Mouse (Mus musculus): ENCODE results near the gene Dpysl4.

Dpysl4 gene

DNA sequence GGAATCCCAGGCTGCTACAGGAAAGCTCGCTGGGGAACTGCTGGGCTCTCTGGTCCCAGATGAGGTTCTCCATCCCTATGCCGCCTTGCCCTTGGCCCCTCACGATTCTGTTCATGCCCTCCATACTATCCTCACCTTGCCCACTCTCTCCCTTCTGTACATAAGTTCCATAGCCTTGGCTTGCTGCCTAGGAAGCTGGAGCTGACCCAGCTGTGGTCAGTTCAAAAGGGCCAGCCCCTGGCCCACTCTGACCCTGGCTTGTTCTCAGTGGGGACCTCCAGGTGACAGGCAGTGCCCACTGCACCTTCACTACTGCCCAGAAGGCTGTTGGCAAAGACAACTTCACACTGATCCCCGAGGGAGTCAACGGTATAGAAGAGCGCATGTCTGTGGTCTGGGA is 10.6 kb downstream of the Dpysl4 start:
- DNase-seq (ENCODE audit: inconsistent ontology term), result no peak

DNA sequence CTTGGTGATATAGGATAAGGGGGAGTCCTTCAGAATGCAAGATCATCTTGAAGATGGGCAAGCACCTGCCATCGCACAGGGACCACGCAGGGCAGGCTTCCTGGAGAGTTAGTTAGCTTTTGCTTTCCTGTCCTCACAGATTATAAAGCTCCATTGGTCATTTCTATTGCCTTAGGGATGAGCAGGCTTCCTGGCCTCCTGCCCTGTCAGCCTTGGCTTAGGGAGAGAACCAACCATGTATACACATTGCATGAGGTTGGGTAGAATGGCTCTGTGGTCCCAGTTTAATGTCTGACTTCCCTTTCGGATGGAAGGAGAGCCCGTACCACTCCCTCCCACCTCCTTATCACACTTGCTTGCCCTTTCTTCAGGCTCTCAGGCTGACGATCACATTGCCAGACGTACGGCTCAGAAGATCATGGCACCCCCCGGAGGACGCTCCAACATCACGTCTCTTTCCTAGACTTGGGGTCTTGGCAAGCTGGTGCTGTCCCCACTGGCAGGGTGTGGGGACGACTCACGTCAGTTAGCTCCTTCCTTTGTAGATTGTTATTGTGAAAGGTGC is 14.8 kb downstream of the Dpysl4 start:
- no peak for DNase-seq (ENCODE audit: inconsistent ontology term)

DNA sequence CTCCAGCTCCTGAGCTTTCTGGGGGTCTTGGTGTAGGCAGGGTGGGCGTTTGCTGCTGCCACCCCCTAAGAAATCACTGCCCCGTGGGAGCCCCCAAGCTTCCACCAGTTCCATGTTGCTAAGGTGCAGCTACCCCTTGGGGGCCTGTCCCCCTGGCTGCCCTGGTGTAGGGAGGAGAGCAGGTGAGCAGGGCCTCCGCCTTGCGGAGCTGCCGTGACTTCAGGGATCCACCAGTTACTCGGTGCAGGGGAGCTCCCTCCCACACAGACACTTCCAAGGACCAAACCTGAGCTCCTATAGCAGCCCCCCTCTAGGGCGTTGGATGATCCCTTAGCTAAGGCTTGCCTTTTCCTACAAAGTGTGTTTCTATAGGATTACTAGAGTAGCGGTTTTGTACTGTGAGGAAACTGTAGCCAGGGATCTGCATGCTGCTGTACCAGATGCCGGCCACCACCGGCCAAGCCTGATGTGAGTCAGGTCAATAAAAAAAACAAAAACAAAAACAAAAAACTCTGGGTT is 15.5 kb downstream of the Dpysl4 start:
- no peak for DNase-seq (ENCODE audit: inconsistent ontology term)

DNA sequence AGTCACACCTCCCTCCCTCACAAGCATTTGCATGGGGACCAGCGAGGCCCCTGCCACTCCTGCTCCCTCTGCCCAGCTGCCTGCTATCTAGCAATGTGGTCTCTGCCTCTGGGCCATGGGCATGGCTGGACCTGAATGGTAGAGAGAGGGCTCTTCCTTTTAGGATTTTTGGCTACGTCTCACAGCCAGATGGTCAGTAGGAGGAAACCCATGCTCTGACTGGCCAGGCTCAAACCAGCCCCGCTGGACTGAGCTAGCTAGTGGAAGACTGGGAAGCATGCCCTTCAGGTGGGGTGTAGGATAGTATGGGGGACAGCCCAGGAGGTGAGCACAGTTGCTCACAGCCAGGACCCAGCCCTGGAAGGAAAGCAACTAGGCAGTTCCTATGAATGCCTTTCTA is 16.0 kb downstream of the Dpysl4 start:
- DNase-seq (ENCODE audit: inconsistent ontology term), result no peak

DNA sequence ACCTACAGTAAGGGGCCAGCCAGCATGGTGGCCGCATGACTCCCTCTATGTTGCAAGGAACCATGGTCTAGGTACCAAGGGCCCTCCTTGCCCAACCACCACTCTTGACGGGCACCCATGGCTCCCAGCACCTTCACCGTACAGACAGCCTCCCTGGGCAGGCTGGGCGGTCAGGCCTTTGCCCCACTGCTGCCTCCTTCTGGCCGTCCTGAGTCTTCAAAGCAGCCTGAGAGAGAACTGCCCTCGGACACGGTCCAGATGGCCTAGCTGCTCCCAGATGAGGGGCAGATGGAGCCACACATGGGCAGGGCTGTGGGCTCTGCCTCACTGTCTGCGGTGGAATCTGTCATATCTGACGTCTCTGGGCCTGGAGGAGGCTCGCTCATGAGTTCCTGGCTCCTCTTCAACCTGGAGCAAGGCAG is 18.2 kb downstream of the Dpysl4 start:
- no peak for DNase-seq (ENCODE audit: inconsistent ontology term)

DNA sequence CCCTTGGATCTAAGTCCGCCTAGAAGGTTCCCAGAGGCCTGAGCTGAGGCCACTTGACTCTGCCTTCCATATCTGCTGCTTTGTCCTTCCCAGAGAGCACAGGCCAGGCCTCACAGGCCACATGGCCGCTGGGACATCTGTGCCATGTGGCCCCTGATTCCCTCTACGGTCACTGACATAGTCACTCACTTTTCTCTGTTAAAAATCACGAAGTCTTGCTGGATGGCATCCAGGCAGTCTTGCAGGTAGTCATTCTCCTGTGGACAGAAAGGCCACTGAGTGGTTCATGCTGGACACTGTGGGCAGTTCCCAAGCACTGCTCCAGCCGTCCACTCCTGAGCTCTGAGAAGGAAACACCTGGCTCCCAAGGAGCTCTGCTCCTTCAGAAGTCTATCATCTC is 19.3 kb downstream of the Dpysl4 start:
- no peak for DNase-seq (ENCODE audit: inconsistent ontology term)

DNA sequence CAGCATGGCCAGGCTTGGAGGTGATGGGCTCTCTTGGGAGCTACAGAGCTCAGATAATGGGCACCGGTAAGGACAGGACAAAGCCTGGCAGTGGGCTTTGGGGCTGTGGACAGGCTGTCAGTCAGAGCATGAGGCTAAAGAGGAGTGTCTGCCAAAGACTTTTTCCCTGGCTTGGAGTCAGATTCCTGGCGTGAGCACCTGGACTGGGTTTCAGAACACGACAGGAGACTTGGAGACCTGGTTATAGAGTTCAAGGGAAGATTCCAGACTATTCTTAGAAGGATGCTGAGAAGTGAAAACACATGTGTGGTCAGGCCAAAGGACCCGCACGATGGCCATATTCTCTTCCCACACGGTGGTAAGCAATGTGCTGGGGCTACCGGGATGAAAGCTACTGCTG is 19.9 kb downstream of the Dpysl4 start:
- no peak for DNase-seq (ENCODE audit: inconsistent ontology term)

DNA sequence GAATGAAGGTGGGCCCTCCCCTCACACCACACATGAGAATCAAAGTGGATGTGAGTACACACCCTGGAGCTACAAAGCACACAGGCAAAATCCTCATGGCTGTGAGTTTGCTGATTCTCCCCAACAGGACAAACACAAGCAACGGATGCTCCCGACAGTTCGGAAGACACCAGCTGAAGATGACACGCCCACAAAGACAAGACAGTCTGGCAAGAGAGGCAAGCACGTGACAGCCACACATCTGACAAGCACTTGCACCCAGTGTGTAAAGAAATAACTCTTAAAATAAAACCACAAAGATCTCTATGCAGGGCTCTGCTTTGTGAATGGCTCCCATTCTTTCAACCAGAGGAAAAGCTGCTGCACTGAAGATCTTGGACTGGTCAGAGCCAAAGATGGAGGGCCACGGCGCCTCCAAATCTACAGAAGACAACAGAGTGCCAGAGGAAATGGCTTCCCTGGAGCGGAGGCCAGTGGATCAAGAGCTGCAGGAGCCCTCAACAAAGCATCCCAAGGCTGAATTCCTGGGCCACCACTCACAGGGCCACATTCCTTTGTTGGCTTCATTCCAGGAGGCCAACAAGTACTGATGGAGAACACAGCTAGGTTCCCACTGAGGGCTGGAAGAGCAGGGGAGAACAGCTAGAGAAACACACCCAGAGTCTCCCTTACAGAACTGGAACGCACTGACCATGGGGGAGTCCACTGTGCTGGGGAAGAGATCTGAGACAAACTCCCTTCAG is 22.3 kb downstream of the Dpysl4 start:
- peak; percentile 72 for DNase-seq (ENCODE audit: inconsistent ontology term)

DNA sequence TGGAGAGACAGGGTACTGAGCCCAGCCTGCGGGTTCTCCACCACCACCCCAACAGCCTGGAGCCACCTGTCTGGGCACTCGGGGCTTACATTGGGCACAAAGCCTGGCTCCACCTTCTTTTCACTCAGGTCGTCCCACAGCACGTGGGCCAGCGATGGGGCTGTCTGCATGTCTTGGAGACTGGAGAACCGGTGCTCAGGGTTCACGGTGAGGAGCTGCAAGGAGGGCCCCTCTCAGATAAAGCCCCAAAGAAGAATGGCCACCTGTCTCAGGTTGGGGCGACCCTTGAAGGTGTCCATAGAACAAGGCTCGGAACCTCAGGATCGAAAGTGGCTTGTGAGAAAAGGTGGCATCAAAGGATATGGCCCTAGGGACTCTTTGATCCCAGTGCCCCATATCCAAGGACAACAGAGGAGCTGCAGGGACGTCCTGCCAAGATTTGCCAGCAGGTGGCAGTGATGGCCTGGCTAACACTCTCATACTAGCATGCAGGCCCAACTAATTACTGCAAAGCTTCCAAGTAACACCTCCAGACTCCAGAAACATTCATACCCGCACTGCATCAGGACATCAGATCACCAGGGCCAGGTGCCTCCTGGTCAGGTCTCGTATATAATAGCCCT is 33.5 kb downstream of the Dpysl4 start:
- DNase-seq (ENCODE audit: inconsistent ontology term), result peak; percentile 57

DNA sequence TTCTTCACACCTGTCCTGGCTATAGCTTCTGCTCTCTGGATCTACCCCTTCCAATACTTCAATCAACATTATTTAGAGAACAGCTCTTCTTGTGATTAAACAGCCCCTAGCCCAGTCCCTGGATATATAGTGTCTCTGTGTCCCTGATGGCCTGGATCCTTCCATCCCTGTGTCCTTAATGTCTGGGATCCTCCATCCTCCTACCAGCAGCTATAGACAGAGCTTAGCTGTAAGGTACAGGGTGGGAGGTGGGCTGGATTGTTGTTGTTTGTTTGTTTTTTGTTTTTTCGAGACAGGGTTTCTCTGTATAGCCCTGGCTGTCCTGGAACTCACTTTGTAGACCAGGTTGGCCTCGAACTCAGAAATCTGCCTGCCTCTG is 34.0 kb downstream of the Dpysl4 start:
- no peak for DNase-seq (ENCODE audit: inconsistent ontology term)

DNA sequence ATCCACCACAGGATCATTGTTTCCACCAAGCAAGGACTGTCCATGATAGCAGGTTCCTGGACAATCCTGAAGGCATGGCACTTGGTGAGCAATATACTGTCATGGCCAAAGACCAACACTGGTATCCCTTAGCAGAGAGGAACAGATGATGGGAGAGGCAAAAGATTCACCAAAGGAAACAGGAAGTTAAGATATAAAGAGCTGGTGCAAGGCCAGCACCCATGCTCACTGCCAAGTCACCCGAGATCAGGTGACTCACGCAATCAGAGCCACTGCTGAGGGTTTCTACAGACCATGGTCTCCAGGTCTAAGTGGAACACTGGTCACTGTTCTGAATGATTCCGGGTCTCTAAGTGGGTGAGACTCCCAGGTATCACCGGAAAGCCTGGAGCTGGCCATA is 40.1 kb downstream of the Dpysl4 start:
- no peak for DNase-seq (ENCODE audit: inconsistent ontology term)

DNA sequence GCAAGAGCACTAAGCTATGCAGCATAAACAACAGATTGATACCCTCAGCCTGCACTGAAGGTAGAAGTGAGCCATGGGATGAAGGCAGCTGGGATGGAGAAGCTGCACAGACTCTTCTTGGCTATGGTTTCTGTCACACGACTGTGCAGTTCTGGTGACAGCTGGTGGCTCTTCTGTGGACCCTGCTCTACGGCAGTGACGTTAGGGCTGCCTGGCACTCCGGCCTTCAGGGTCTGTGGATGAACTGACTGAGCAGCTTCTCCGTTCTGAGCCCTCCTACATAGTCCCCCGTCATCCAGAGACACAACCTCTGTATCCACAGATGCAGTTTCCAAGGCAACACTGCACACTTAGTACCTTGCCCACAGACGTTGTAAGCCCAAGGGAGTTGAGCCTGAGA is 40.7 kb downstream of the Dpysl4 start:
- no peak for DNase-seq (ENCODE audit: inconsistent ontology term)

DNA sequence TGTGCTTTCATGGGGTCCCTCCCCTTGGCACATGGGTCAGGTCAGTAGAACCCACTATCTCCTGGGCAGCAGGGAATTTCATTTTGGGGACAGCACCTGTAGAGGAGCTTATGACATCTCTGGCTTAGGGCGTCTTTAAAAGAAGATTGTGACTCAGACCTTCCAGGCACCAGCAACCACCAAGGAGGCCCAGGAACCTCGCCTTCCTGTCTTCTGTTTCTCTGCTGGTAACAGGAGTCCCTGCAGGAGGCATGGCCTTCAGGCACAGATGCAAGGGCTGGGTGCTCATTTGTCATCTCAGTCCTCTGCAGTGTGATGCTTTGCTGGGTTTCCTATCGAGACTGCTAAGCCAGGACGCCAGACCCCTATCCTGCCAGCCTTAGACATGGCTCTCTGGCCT is 43.2 kb downstream of the Dpysl4 start:
- no peak for DNase-seq (ENCODE audit: inconsistent ontology term)

DNA sequence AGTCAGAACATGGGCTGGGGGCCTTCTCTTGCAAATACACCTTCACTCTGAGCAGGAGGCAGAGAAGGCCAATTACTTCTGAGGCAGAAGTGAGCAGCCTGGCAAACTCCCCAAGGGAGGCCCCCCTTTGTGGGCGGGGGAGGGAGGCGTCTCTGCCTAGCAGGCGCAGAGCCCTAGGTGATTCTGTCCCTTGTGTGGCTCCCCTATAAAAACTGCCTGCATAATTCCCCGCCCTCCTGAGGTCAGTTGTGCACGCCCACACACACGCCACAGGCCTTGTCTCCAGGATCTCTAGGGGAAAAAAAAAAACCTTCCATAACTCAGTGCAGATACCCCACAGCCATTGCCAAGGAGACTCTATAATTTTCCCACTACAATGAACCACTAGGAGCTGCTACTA is 44.6 kb downstream of the Dpysl4 start:
- no peak for DNase-seq (ENCODE audit: inconsistent ontology term)

DNA sequence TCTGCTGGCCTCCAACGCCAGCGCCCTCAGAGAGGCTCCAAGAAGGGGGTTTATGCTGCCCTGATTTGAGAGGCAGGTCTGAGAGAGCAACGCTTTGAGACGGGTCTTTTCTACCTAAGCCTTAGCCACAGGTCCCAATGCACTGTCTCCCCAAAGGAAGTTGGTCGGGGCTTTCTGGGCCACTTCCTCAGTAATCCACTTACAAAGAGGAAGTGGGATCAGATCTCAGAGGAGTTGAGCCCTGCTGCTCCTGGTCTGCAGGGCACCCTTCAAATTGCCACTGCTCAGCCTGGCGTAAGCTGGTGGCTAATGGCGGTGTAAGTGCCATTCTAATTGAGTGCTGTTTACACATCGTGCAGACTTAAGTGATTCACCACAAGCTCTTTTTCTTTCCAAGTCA is 45.7 kb downstream of the Dpysl4 start:
- DNase-seq (ENCODE audit: inconsistent ontology term), result no peak

DNA sequence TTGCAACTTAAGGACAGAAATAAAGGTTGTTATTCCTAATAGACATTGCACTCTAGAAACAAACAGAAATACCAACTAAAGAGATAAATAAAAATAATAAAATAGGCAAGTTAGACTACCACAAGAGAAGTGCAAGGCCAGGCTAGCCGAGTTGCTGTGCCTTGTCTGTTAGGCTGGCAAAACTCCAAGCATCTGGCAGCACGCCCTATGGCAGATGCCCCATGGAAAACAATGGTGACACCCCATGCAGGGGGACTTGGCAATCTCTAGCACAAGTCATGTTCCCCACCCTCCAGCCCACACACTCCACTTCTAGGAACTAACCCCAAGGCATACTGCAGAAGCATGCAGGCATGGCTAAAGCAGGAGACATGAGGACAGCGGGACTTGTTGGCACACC is 47.6 kb downstream of the Dpysl4 start:
- peak; percentile 43 for DNase-seq (ENCODE audit: inconsistent ontology term)

DNA sequence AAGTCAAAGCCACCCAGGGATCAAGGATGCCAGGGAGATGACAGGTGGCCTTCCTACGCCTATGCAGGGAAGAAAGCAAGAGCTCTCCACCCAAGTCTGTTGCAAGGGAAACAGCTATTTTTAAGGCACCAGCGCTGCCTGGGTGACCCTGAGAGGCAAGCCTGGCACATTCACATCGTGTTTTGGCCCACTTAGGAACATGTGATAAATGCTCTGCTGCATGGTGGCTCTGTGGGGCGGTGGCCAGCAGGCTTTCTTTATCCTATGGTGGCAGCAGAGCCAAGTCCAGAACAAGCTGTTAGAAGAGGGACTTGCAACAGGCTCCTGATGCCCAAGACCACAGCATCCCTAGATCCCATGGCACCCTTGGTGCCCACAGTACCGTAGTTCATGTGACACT is 49.4 kb downstream of the Dpysl4 start:
- no peak for DNase-seq (ENCODE audit: inconsistent ontology term)

DNA sequence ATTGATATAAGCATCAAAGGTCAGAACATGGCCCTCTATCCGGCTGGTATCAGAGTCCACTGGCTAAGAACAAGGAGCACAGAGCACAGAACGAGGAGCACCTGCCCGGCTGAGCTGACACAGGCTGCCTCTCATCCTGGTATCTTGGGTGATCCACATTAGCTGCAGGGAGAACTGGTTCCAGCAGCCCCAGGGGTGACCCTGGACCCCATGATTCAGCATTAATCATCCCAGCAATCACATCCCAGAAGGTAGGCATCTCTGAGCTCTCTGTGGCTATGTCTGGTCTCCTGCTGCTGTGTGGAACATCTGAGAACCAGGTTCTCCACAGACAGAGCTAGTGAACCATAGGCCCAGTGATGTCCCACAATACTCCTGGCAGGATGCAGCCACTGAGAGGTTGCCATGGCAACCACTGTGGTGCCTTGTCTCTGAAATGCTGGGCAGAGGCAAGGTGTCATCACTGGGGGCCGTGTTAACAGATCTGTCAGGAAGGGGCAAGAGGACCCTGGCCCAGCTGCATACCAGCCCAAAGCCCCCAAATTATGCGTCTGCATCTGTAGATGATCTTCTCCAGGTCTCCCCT is 51.2 kb downstream of the Dpysl4 start:
- no peak for DNase-seq (ENCODE audit: inconsistent ontology term)

DNA sequence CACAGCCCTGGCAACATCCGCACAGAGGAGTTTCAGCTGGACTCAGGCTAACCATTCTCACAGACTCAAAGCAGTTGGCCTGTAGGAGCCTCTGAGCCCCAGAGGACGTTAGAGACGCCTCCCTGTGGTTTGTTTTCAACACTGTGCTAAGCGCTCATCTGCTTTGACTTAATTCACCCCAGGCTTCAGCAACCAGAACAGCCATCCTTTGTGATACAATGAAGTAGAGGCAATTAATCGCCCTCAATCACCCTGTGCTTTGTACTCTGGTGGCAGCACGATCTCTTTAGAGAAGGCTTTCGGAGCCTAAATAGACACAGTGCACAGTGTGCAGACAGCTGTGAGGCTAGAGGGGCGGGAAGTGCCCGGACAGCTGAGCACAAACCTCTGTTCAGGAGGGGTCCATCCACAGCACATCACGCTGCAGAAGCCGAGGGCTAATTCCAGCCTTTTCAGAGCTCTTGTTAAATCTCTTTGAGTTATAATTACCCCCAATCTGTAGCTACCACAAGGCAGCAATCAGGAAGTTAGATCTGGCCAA is 54.2 kb downstream of the Dpysl4 start:
- peak; percentile 46 for DNase-seq (ENCODE audit: inconsistent ontology term)

DNA sequence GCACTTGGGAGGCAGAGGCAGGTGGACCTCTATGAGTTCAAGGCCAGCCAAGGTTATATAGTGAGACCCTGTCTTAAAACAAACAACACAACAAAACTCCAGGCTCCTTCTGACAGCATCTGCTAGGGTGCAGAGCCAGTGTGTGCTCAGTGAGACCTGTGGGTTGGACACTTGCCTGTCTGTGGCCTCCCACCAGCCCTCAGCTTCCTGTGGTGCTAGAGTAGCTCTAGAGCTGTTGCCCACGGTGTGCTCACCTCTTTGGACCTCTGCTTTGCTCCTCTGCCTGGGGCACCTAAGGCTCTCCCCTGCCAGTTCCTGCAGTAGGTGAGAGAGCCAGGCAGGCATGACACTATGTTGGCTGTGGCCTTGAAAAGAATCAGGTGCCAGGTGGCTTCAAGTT is 58.0 kb downstream of the Dpysl4 start:
- DNase-seq (ENCODE audit: inconsistent ontology term), result no peak

DNA sequence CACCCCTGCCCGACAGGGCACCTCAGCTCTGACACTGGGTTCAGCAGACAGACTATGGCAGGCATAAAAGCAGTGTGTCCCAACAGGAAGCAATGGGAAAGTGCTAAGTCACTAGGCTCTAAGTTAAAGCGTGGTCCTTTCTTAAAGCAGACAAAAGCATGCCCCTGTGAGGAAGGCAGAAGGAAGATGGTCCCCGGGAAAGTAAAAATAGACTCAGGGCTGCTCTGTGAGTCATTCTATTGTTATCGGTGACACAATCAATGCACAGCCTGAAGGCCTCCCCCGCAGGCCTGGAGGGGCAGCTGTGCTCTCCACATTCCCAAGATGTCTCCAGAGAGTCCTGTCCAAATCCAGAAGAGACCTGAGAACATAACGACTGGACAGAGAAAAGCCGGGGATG is 60.1 kb downstream of the Dpysl4 start:
- DNase-seq (ENCODE audit: inconsistent ontology term), result peak; percentile 41

DNA sequence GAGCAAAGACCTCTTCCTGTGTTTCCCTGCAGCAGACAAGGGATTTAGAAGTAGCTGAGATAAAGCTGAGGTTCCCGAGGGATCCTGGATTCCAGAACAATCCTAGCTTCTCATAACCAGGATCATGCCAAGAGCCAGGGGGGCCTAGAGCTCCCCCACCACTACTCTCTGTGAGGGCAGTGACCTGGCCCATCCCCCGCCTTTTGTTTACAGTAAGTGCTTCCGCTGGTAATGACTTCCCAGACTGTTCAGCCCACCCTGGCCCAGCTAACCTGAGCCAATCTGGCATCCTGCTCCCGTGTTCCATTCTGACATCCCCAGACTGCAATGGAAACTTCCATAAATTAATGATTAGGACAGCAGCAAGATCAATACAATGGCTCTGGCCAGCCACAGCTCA is 61.6 kb downstream of the Dpysl4 start:
- no peak for DNase-seq (ENCODE audit: inconsistent ontology term)

DNA sequence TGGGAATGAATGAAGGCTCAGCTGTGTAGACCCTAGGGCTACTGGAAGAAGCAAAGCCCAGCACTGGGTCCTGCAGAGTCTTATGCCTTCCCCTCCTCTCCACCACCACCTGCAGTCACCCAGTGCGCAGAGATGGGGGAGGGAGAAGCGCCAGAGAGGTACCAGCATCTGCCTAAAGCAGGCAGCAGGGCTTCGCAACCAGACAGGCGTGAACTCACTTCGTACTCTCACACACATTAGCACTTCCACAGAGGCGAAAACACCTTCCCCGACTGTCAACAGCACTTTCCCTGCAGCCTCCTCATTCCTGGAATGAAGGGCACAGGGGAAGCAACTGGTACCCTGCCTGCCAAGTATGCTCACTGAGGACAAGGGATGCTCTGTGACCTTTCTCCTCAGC is 63.6 kb downstream of the Dpysl4 start:
- no peak for DNase-seq (ENCODE audit: inconsistent ontology term)

All from Muller cell, postnatal 12 days (primary cell).